Mouse (Mus musculus): Measurements from ENCODE around the gene Mff. TPM values are rescaled to one million over a fixed set of nuclear protein-coding genes. Genes with fewer than 3 reads are reported as not detected.
A peak's percentile ranks its signal among the peaks of the same experiment; 100 is the strongest.

Gene Mff
- polyA plus RNA-seq (2015; fragmentation: Nextera tagmentation; extraction: Ambion mirVana) = 125 and 130 TPM in 2 replicates

DNA sequence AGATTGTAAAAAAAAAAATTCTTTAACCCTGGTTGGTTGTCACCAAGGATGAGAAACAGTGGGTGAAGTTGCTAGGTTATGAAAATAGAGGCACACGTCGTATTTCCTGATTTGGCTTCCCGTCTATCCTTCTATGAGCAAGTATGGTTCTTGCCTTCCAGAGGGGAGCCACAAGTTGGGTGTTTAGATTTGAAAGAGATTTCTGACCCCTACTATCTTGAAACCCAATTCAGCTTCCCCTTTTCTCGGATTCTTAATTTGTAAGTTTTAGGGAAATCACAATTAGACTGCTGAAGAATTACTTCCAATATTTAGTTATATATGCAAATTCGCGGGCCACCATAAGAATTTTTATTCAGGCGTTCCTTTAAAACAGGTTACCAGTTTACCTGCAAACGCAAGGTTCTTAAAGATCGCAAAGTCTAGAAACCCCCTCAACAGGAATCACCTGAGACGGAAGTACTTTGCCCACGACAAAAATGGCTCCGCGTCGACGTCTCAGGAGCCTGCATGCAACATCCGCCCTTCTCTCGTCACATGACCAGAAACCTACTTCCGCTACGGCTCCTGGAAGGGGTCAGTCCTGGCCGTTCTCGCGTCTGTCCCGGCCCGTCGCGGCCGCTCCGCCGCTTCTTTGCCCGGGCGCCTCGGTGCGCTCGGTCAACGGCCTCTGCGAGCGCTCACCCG lies at the start of gene Mff:
Gene Mff (plus strand): TSS at position 552 of the 687 bp plus-strand sequence.
- WGBS (ENCODE audit: insufficient replicate concordance) = 8% methylated on average over 38 of the region's 38 CpGs
- DNase-seq = peak; percentile 94
- peak; percentile 99 for ATAC-seq

DNA sequence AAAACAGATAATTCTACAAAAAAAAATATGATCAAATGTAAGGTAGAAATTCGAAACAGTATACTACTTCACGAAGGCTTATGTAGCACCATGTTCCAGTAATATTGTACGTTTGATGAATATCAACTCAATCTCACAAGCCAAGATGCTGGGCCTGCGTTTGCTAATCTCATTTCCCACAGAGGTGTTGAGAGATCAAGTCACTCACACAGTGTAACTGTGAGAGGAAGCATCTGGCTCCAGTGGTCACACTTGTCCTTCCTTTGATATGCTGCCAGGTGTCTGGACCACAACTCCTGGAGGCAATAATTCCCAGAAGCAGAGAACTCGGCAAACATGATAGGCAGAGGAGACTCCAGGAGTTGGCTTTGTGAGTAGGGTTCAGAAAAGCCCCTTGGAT lies 38.4 kb upstream of the Mff start:
- no peak for TF ChIP-seq CTCF (IDR thresholded peaks at IDR 0.05; ENCODE audit: low read depth)
- no peak for TF ChIP-seq EP300 (IDR thresholded peaks at IDR 0.05; ENCODE audit: low read depth)
- H3K4me3 ChIP-seq (ENCODE audit: low read depth, low read length) = no peak overlapping the region
- no peaks in the 10 kb centered on the region for H3K27me3 ChIP-seq (ENCODE audit: insufficient read depth, low read length)
- 47% methylated on average over 5 of the region's 5 CpGs for WGBS (ENCODE audit: insufficient replicate concordance)
- no peaks in the 10 kb centered on the region for H3K9me3 ChIP-seq (ENCODE audit: low read length)
- no peak overlapping the region for H3K27ac ChIP-seq (ENCODE audit: low read depth)
- no peak overlapping the region for H3K4me2 ChIP-seq (ENCODE audit: low read depth, low read length)
- no peak for ATAC-seq
- H3K4me1 ChIP-seq (ENCODE audit: insufficient read depth) = no peaks in the 10 kb centered on the region
- H3K9ac ChIP-seq (replicated peaks) = no peak overlapping the region
- no peaks in the 10 kb centered on the region for H3K36me3 ChIP-seq (replicated peaks; ENCODE audit: insufficient read depth, low read length)
- no peak for DNase-seq

More for the DNA sequence above, at the start of gene Mff:
- no peak; the same call in 1 of the 2 replicates for TF ChIP-seq EP300 (IDR thresholded peaks at IDR 0.05; ENCODE audit: low read depth)
- TF ChIP-seq CTCF (IDR thresholded peaks at IDR 0.05; ENCODE audit: low read depth) = no peak
- peaks cover 16% of the 10 kb centered on the region for H3K4me1 ChIP-seq (ENCODE audit: insufficient read depth)
- 0 out of 2 replicates have a peak, but pooled peaks cover 3% of the 10 kb centered on the region for H3K27me3 ChIP-seq (ENCODE audit: insufficient read depth, low read length)
- H3K9me3 ChIP-seq (ENCODE audit: low read length) = no peaks in the 10 kb centered on the region
- peak within 1 kb of the TSS; percentile 92 for H3K4me3 ChIP-seq (ENCODE audit: low read depth, low read length)
- H3K36me3 ChIP-seq (replicated peaks; ENCODE audit: insufficient read depth, low read length) = peaks cover 15% of the 10 kb centered on the region
- H3K27ac ChIP-seq (ENCODE audit: low read depth) = peak within 1 kb of the TSS; percentile 97
- peak within 1 kb of the TSS; percentile 81 for H3K4me2 ChIP-seq (ENCODE audit: low read depth, low read length)
- peak within 1 kb of the TSS; percentile 97 for H3K9ac ChIP-seq (replicated peaks)

DNA sequence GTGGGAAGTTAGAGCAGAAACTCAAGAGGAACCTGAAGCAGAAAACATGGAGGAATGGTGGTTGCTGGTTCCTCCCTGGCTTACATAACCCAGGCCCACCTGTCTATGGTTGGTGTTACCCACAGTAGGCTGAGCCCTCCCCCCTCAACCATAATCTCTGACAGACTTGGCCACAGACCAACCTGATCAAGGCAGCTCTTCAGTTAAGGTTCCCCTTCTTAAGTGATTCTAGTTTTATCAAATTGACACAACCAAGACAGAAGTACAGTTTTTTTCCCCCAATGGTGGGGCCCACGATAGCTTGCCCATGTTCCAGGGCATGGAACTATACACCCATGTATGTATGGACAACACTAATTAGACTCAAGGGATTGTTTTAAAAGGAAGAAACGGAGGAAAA lies 37.8 kb upstream of the Mff start:
- Histone ChIP-seq H3K9me3 (ENCODE audit: low read length) (no peaks in the 10 kb centered on the region), H3K9ac (replicated peaks) (no peak overlapping the region), H3K27me3 (ENCODE audit: insufficient read depth, low read length) (no peaks in the 10 kb centered on the region), H3K4me3 (ENCODE audit: low read depth, low read length) (no peak overlapping the region), H3K36me3 (replicated peaks; ENCODE audit: insufficient read depth, low read length) (no peaks in the 10 kb centered on the region), H3K4me1 (ENCODE audit: insufficient read depth) (no peaks in the 10 kb centered on the region), H3K4me2 (ENCODE audit: low read depth, low read length) (no peak overlapping the region), H3K27ac (ENCODE audit: low read depth) (no peak overlapping the region)
- WGBS (ENCODE audit: insufficient replicate concordance) = 48% methylated on average over 2 of the region's 2 CpGs
- no peak for ATAC-seq
- TF ChIP-seq EP300 (IDR thresholded peaks at IDR 0.05; ENCODE audit: low read depth) (no peak), CTCF (IDR thresholded peaks at IDR 0.05; ENCODE audit: low read depth) (no peak)
- no peak for DNase-seq

DNA sequence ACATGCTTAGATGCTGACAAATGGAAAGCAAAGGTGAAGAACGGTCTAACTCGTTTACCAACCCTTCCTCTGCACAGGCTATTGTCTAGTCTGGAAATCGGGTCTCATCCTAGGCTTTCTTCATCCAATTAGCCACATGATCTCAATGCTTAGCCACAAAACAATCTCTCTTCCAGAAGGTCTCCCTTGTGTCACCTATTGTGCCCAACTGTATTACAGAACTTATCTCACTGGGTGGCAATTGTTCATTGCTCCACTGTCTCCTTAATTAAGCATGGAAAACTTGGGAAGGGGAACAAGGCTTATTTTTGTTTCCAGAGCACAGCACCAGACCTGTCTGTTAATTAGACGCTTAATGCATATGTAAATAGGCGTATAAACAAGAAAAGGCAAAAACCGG lies 36.8 kb upstream of the Mff start:
- no peak overlapping the region for H3K9ac ChIP-seq (replicated peaks)
- no peaks in the 10 kb centered on the region for H3K9me3 ChIP-seq (ENCODE audit: low read length)
- ATAC-seq (no peak), DNase-seq (no peak)
- no peaks in the 10 kb centered on the region for H3K4me1 ChIP-seq (ENCODE audit: insufficient read depth)
- H3K27me3 ChIP-seq (ENCODE audit: insufficient read depth, low read length) = no peaks in the 10 kb centered on the region
- WGBS (ENCODE audit: insufficient replicate concordance) = 75% methylated on average over 6 of the region's 6 CpGs
- no peak for TF ChIP-seq EP300 (IDR thresholded peaks at IDR 0.05; ENCODE audit: low read depth)
- no peak for TF ChIP-seq CTCF (IDR thresholded peaks at IDR 0.05; ENCODE audit: low read depth)
- no peaks in the 10 kb centered on the region for H3K36me3 ChIP-seq (replicated peaks; ENCODE audit: insufficient read depth, low read length)
- no peak overlapping the region for H3K27ac ChIP-seq (ENCODE audit: low read depth)
- H3K4me3 ChIP-seq (ENCODE audit: low read depth, low read length) = no peak overlapping the region
- H3K4me2 ChIP-seq (ENCODE audit: low read depth, low read length) = no peak overlapping the region

DNA sequence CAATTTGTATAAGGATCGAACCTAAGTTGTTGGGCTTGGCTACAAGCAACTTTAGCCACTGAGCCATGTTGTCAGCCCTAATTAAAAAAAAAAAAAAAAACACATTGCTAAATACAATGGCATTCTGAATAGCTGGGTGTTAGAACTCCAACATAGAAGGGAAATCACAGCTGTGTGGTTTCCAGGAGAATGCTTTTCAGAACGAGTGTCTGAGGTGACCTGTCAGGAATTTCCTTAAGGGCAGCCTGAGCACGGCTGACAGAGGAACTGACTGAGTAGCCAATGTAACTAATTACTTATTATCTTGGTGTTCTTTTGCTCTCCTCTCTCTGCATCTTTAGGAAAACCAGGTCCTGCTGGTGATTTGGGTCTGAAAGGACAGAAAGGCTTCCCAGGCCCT lies 28.8 kb upstream of the Mff start:
- ATAC-seq (no peak), DNase-seq (no peak)
- Histone ChIP-seq H3K4me1 (ENCODE audit: insufficient read depth) (no peaks in the 10 kb centered on the region), H3K9me3 (ENCODE audit: low read length) (no peaks in the 10 kb centered on the region), H3K9ac (replicated peaks) (no peak overlapping the region), H3K27me3 (ENCODE audit: insufficient read depth, low read length) (no peaks in the 10 kb centered on the region), H3K4me3 (ENCODE audit: low read depth, low read length) (no peak overlapping the region), H3K27ac (ENCODE audit: low read depth) (no peak overlapping the region), H3K36me3 (replicated peaks; ENCODE audit: insufficient read depth, low read length) (no peaks in the 10 kb centered on the region), H3K4me2 (ENCODE audit: low read depth, low read length) (no peak overlapping the region)
- 49% methylated on average over 3 of the region's 3 CpGs for WGBS (ENCODE audit: insufficient replicate concordance)
- no peak for TF ChIP-seq EP300 (IDR thresholded peaks at IDR 0.05; ENCODE audit: low read depth)

DNA sequence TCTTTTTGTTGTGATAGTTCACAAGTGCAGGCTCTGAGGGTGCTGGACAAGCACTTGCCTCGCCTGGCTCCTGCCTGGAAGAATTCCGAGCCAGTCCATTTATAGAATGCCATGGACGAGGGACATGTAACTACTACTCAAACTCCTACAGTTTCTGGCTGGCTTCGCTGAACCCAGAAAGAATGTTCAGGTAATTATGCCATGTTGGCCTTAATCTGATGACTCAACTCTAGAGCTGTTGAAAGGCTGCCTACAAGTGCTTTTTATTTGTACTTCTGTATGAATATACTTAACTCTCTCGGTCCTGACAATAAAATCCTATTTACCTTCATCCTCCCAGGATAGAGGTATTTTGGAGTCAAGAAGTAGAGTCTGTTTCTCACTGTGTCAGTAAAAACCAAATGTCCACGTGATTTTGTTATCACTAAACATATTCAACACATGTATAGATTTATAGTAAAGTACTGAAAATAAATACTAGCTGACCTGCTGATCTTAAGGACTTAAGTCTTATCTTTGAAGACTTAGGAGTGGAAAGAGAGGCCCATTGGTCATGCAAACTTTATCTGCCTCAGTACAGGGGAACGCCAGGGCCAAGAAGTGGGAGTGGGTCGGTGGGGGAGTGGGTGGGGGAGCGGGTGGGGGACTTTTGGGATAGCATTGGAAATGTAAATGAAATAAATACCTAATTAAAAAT lies 6.7 kb upstream of the Mff start:
- 65% methylated on average over 9 of the region's 9 CpGs for WGBS (ENCODE audit: insufficient replicate concordance)
- Histone ChIP-seq H3K9me3 (ENCODE audit: low read length) (no peaks in the 10 kb centered on the region), H3K4me2 (ENCODE audit: low read depth, low read length) (no peak overlapping the region), H3K27me3 (ENCODE audit: insufficient read depth, low read length) (no peaks in the 10 kb centered on the region), H3K27ac (ENCODE audit: low read depth) (no peak overlapping the region), H3K4me3 (ENCODE audit: low read depth, low read length) (no peak overlapping the region), H3K9ac (replicated peaks) (no peak overlapping the region), H3K4me1 (ENCODE audit: insufficient read depth) (no peaks in the 10 kb centered on the region), H3K36me3 (replicated peaks; ENCODE audit: insufficient read depth, low read length) (no peaks in the 10 kb centered on the region)
- TF ChIP-seq EP300 (IDR thresholded peaks at IDR 0.05; ENCODE audit: low read depth) = no peak
- TF ChIP-seq CTCF (IDR thresholded peaks at IDR 0.05; ENCODE audit: low read depth) = no peak
- DNase-seq = no peak
- ATAC-seq = no peak

Data from liver, postnatal 0 days (tissue).